8 mouse cellular contexts compared by ENCODE assay signal in the genomic region with DNA sequence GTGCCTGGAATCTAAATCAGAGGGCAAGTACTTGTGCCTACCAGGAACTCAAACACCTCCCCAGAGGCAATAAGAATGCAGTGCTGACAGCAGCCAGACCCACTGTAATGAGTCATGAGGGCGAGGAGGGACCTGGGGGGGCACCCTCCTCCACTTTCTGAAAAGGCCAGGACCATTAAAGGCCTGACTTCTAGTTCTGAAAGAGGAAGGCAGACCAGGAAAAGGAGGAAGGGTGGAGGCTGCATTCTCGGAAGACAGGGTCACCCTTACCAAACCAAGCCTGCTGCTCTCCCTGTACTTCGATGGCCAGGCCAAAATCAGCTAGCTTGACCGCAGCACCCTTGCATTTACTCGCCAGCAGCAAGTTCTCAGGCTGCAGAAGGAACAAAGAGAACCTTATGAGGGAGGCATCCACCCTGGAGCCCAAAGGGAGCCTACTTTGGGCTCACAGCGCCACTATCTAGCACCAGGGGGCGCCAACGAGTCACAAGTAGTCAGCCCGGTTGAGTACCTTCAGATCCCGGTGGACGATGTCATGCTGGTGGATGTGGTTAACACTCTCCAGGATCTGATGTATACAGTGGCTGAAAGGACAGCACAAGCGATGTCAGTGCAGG. TPM values are rescaled to one million over a fixed set of nuclear protein-coding genes. Genes with fewer than 3 reads are reported as not detected.
DNase-seq lines count a peak whose midpoint lies in the region; ATAC-seq and TF ChIP-seq lines count a peak whose summit lies in the region.

No protein-coding gene starts in this region.

- intact Hi-C loops in heart, postnatal 14 days (cut with DNase I), result loop anchor here (1.0 to 2.0 kb wide), 2 partner anchors 33 to 107 kb away; no protein-coding TSS in a partner anchor

- H3K9ac ChIP-seq in forebrain, embryonic 14.5 days (ENCODE audit: low read length), result no peak overlapping the region
- no peak overlapping the region for H3K9ac ChIP-seq in liver, postnatal 0 days (replicated peaks)
- 0 out of 2 replicates have a peak overlapping the region, but pooled peaks have one; percentile 34 for H3K9ac ChIP-seq in neural tube, embryonic 13.5 days

- 29% methylated on average over 12 of the region's 12 CpGs for whole genome bisulfite sequencing in forebrain, embryonic 14.5 days
- 26% methylated on average over 12 of the region's 12 CpGs for WGBS in large intestine, adult 2 months
- 29% methylated on average over 12 of the region's 12 CpGs for WGBS in liver, postnatal 0 days (ENCODE audit: insufficient replicate concordance)
- WGBS in neural tube, embryonic 13.5 days, result 28% methylated on average over 12 of the region's 12 CpGs

- no peak overlapping the region for H3K4me3 ChIP-seq in E14TG2a.4 (replicated peaks; ENCODE audit: low read length)
- H3K4me3 ChIP-seq in forebrain, embryonic 14.5 days (ENCODE audit: low read depth, low read length), result no peak overlapping the region
- no peak overlapping the region for H3K4me3 ChIP-seq in liver, postnatal 0 days (ENCODE audit: low read depth, low read length)
- no peak overlapping the region for H3K4me3 ChIP-seq in neural tube, embryonic 13.5 days
- H3K4me3 ChIP-seq in testis, adult 2 months (ENCODE audit: control insufficient read depth, low read depth, low read length), result no peak overlapping the region

- no peak for TF ChIP-seq EP300 in liver, postnatal 0 days (IDR thresholded peaks at IDR 0.05; ENCODE audit: low read depth)

- TF ChIP-seq POLR2A in testis, adult 2 months (IDR thresholded peaks at IDR 0.05; ENCODE audit: control insufficient read depth, low read depth, low read length), result no peak

- peak; percentile 87 for TF ChIP-seq CTCF in E14TG2a.4 (conservative IDR thresholded peaks at IDR 0.05; ENCODE audit: low read length)
- peak; percentile 98 for TF ChIP-seq CTCF in liver, postnatal 0 days (IDR thresholded peaks at IDR 0.05; ENCODE audit: low read depth)
- TF ChIP-seq CTCF in testis, adult 2 months (IDR thresholded peaks at IDR 0.05; ENCODE audit: control insufficient read depth, insufficient read depth, insufficient replicate concordance, low read depth, low read length), result peak; percentile 94

- no peaks in the 10 kb centered on the region for H3K9me3 ChIP-seq in E14TG2a.4 (ENCODE audit: low read length)
- H3K9me3 ChIP-seq in forebrain, embryonic 14.5 days (replicated peaks; ENCODE audit: control insufficient read depth, low read length), result no peaks in the 10 kb centered on the region
- H3K9me3 ChIP-seq in liver, postnatal 0 days (ENCODE audit: low read length), result no peaks in the 10 kb centered on the region
- no peaks in the 10 kb centered on the region for H3K9me3 ChIP-seq in neural tube, embryonic 13.5 days

- H3K36me3 ChIP-seq in E14TG2a.4 (ENCODE audit: insufficient read depth, low read length), result peaks cover 80% of the 10 kb centered on the region
- peaks cover 63% of the 10 kb centered on the region for H3K36me3 ChIP-seq in forebrain, embryonic 14.5 days (ENCODE audit: control insufficient read depth, insufficient read depth, low read length)
- peaks cover 37% of the 10 kb centered on the region for H3K36me3 ChIP-seq in liver, postnatal 0 days (replicated peaks; ENCODE audit: insufficient read depth, low read length)
- peaks cover 77% of the 10 kb centered on the region for H3K36me3 ChIP-seq in neural tube, embryonic 13.5 days
- no peaks in the 10 kb centered on the region; the same call in 1 of the 2 replicates for H3K36me3 ChIP-seq in testis, adult 2 months (ENCODE audit: control insufficient read depth, insufficient read depth, low read length)

- DNase-seq in c-Kit-positive CD71-positive TER-119-positive erythroid progenitor cells, embryonic 14.5 days (ENCODE audit: low spot score), result peak; percentile 69
- DNase-seq in forebrain, embryonic 14.5 days (ENCODE audit: low spot score), result peak; percentile 91
- DNase-seq in heart, postnatal 14 days, result peak; percentile 91 to 95
- DNase-seq in large intestine, adult 2 months (ENCODE audit: low read depth, low spot score), result peak; percentile 43
- peak; percentile 89 for DNase-seq in liver, postnatal 0 days

- H3K27ac ChIP-seq in forebrain, embryonic 14.5 days (ENCODE audit: low read depth, low read length), result no peak overlapping the region
- no peak overlapping the region for H3K27ac ChIP-seq in liver, postnatal 0 days (ENCODE audit: low read depth)
- H3K27ac ChIP-seq in neural tube, embryonic 13.5 days (replicated peaks), result peak overlapping the region; percentile 59
- peak overlapping the region; percentile 10; the same call in 1 of the 2 replicates for H3K27ac ChIP-seq in testis, adult 2 months (ENCODE audit: control insufficient read depth, insufficient read depth, low read depth, low read length)

- H3K27me3 ChIP-seq in E14TG2a.4 (ENCODE audit: insufficient read depth, low read length), result no peaks in the 10 kb centered on the region
- no peaks in the 10 kb centered on the region for H3K27me3 ChIP-seq in forebrain, embryonic 14.5 days (replicated peaks; ENCODE audit: control insufficient read depth, insufficient read depth, low read length)
- H3K27me3 ChIP-seq in liver, postnatal 0 days (ENCODE audit: insufficient read depth, low read length), result no peaks in the 10 kb centered on the region
- no peaks in the 10 kb centered on the region for H3K27me3 ChIP-seq in neural tube, embryonic 13.5 days
- H3K27me3 ChIP-seq in testis, adult 2 months (ENCODE audit: control insufficient read depth, insufficient read depth, low read length), result no peaks in the 10 kb centered on the region

- H3K4me2 ChIP-seq in forebrain, embryonic 14.5 days (ENCODE audit: low read length), result no peak overlapping the region
- no peak overlapping the region for H3K4me2 ChIP-seq in liver, postnatal 0 days (ENCODE audit: low read depth, low read length)
- H3K4me2 ChIP-seq in neural tube, embryonic 13.5 days, result no peak overlapping the region

- H3K4me1 ChIP-seq in E14TG2a.4 (replicated peaks; ENCODE audit: low read depth, low read length), result peaks cover 19% of the 10 kb centered on the region
- H3K4me1 ChIP-seq in forebrain, embryonic 14.5 days (ENCODE audit: control insufficient read depth, insufficient read depth, low read length), result no peaks in the 10 kb centered on the region
- H3K4me1 ChIP-seq in liver, postnatal 0 days (ENCODE audit: insufficient read depth), result no peaks in the 10 kb centered on the region
- H3K4me1 ChIP-seq in neural tube, embryonic 13.5 days (replicated peaks), result peaks cover 6% of the 10 kb centered on the region; the same call in 1 of the 2 replicates
- no peaks in the 10 kb centered on the region for H3K4me1 ChIP-seq in testis, adult 2 months (ENCODE audit: control insufficient read depth, insufficient read depth, low read length)

- ATAC-seq in forebrain, embryonic 14.5 days, result peak; percentile 73
- ATAC-seq in liver, postnatal 0 days, result peak; percentile 78
- peak; percentile 89 for ATAC-seq in neural tube, embryonic 13.5 days (ENCODE audit: low read depth)

RNA-seq across cellular contexts. Expression of a gene that starts 28.1 kb away (rescaled TPM):
- 82.6 and 110 TPM in 2 replicates for polyA plus RNA-seq in forebrain, embryonic 14.5 days (2014; fragmentation: Nextera tagmentation; extraction: Ambion mirVana)
- total RNA-seq in heart, postnatal 14 days (2021), result 10 to 100 TPM; 40.8 to 42.3 TPM
- polyA plus RNA-seq in large intestine, adult 2 months (2012; rRNA removed), result 11.4 and 14.7 TPM in 2 replicates
- 6.6 and 7.2 TPM in 2 replicates for polyA plus RNA-seq in liver, postnatal 0 days (2015; fragmentation: Nextera tagmentation; extraction: Ambion mirVana)
- polyA plus RNA-seq in neural tube, embryonic 13.5 days (2015; fragmentation: Nextera tagmentation; extraction: Ambion mirVana), result 155 and 159 TPM in 2 replicates
- polyA plus RNA-seq in testis, adult 2 months (2012; rRNA removed), result 16.4 and 18.6 TPM in 2 replicates

RNA-seq across cellular contexts. Expression of a gene that starts 31.4 kb away (rescaled TPM):
- polyA plus RNA-seq in forebrain, embryonic 14.5 days (2014; fragmentation: Nextera tagmentation; extraction: Ambion mirVana), result 12.5 and 14.2 TPM in 2 replicates
- 10 to 100 TPM; 13.6 to 15.4 TPM for total RNA-seq in heart, postnatal 14 days (2021)
- polyA plus RNA-seq in large intestine, adult 2 months (2012; rRNA removed), result 25.4 and 33.5 TPM in 2 replicates
- 11.7 and 12.6 TPM in 2 replicates for polyA plus RNA-seq in liver, postnatal 0 days (2015; fragmentation: Nextera tagmentation; extraction: Ambion mirVana)
- 17.4 and 20.8 TPM in 2 replicates for polyA plus RNA-seq in neural tube, embryonic 13.5 days (2015; fragmentation: Nextera tagmentation; extraction: Ambion mirVana)
- polyA plus RNA-seq in testis, adult 2 months (2012; rRNA removed), result 33.2 and 39.0 TPM in 2 replicates

RNA-seq across cellular contexts. Expression of a gene that starts 58.4 kb away (rescaled TPM):
- polyA plus RNA-seq in forebrain, embryonic 14.5 days (2014; fragmentation: Nextera tagmentation; extraction: Ambion mirVana), result 31.8 and 39.1 TPM in 2 replicates
- total RNA-seq in heart, postnatal 14 days (2021), result 10 to 100 TPM; 56.1 to 63.3 TPM
- polyA plus RNA-seq in large intestine, adult 2 months (2012; rRNA removed), result 75.4 and 111 TPM in 2 replicates
- 5.3 and 6.4 TPM in 2 replicates for polyA plus RNA-seq in liver, postnatal 0 days (2015; fragmentation: Nextera tagmentation; extraction: Ambion mirVana)
- 51.4 and 51.5 TPM in 2 replicates for polyA plus RNA-seq in neural tube, embryonic 13.5 days (2015; fragmentation: Nextera tagmentation; extraction: Ambion mirVana)
- polyA plus RNA-seq in testis, adult 2 months (2012; rRNA removed), result 149 and 156 TPM in 2 replicates

Comparison
In these comparisons a context has a peak if more than half of its experiments do, and no peak if none do; other contexts are left out.
1. DNase-seq: peak in every context shown above with its lines; median percentile 93 in heart, postnatal 14 days; 91 in forebrain, embryonic 14.5 days; 89 in liver, postnatal 0 days; 69 in c-Kit-positive CD71-positive TER-119-positive erythroid progenitor cells, embryonic 14.5 days; 43 in large intestine, adult 2 months.
2. H3K27ac ChIP-seq: peak in neural tube, embryonic 13.5 days (single experiment) and testis, adult 2 months (single experiment); none in forebrain, embryonic 14.5 days (single experiment) and liver, postnatal 0 days (single experiment).
3. Peak in every context shown above with its lines, with median percentiles within 50 percentile points of each other: CTCF ChIP-seq and ATAC-seq.